Mouse (Mus musculus): ENCODE measurements around the gene Prss41. TPM values are rescaled to one million over a fixed set of nuclear protein-coding genes. Genes with fewer than 3 reads are reported as not detected.

The Prss41 gene
- polyA plus RNA-seq, 1 experiment from 2014 or later = 2.9 TPM

GRCm38 (mm10) chr17:23857913-23858312 is 13.9 kb upstream of the Prss41 start:
- Histone ChIP-seq H3K9me3 (ENCODE audit: control insufficient read depth, low read length) (no peaks in the 10 kb centered on the region), H3K9ac (ENCODE audit: low read length) (no peak overlapping the region), H3K27me3 (replicated peaks; ENCODE audit: control insufficient read depth, insufficient read depth, low read length) (no peaks in the 10 kb centered on the region), H3K36me3 (ENCODE audit: control insufficient read depth, insufficient read depth, low read length) (no peaks in the 10 kb centered on the region), H3K4me3 (ENCODE audit: low read depth, low read length) (no peak overlapping the region), H3K27ac (ENCODE audit: low read depth) (no peak overlapping the region), H3K4me1 (replicated peaks; ENCODE audit: control insufficient read depth, insufficient read depth, low read length) (no peaks in the 10 kb centered on the region), H3K4me2 (ENCODE audit: low read length) (no peak overlapping the region)
- WGBS = 54% methylated on average over 2 of the region's 2 CpGs
- DNase-seq (ENCODE audit: low spot score) (no peak), ATAC-seq (replicated peaks; ENCODE audit: low FRiP score, low TSS enrichment, low read depth) (0 out of 2 replicates have a peak, but pooled peaks have one; percentile 56)

GRCm38 (mm10) chr17:23857193-23857592 is 13.2 kb upstream of the Prss41 start:
- WGBS = 83% methylated on average over 6 of the region's 6 CpGs
- H3K4me2 ChIP-seq (ENCODE audit: low read length) = no peak overlapping the region
- no peaks in the 10 kb centered on the region for H3K27me3 ChIP-seq (replicated peaks; ENCODE audit: control insufficient read depth, insufficient read depth, low read length)
- no peak overlapping the region for H3K27ac ChIP-seq (ENCODE audit: low read depth)
- no peak for DNase-seq (ENCODE audit: low spot score)
- no peaks in the 10 kb centered on the region for H3K4me1 ChIP-seq (replicated peaks; ENCODE audit: control insufficient read depth, insufficient read depth, low read length)
- H3K9me3 ChIP-seq (ENCODE audit: control insufficient read depth, low read length) = no peaks in the 10 kb centered on the region
- no peak overlapping the region for H3K9ac ChIP-seq (ENCODE audit: low read length)
- H3K36me3 ChIP-seq (ENCODE audit: control insufficient read depth, insufficient read depth, low read length) = no peaks in the 10 kb centered on the region
- no peak overlapping the region for H3K4me3 ChIP-seq (ENCODE audit: low read depth, low read length)
- ATAC-seq (replicated peaks; ENCODE audit: low FRiP score, low TSS enrichment, low read depth) = no peak

DNA sequence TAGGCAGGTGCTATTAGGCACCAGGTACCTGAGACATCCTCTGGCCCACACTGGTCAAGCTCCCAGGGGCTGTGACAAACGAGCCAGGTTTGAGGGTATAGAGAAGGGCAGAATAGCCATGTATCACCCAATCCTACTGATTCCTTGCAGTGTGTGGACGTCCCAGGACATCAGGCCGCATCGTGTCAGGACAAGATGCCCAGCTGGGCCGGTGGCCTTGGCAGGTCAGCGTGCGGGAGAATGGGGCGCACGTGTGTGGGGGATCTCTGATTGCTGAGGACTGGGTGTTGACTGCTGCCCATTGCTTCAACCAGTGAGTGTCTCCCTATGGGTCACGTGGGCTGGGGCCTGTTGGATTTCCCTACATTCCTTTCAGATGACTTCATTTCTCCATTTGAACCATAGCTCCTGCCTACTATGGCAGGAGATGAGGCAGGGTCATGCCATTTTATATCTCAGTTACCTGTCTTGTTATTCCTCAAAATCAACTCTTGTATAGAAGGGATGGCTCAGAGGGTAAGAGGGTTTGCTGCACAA is 10.3 kb upstream of the Prss41 start:
- ATAC-seq (replicated peaks; ENCODE audit: low FRiP score, low TSS enrichment, low read depth) = no peak
- H3K4me3 ChIP-seq (ENCODE audit: low read depth, low read length) = no peak overlapping the region
- 84% methylated on average over 10 of the region's 10 CpGs for WGBS
- DNase-seq (ENCODE audit: low spot score) = no peak
- no peaks in the 10 kb centered on the region for H3K36me3 ChIP-seq (ENCODE audit: control insufficient read depth, insufficient read depth, low read length)
- H3K9me3 ChIP-seq (ENCODE audit: control insufficient read depth, low read length) = no peaks in the 10 kb centered on the region
- H3K9ac ChIP-seq (ENCODE audit: low read length) = no peak overlapping the region
- H3K4me1 ChIP-seq (replicated peaks; ENCODE audit: control insufficient read depth, insufficient read depth, low read length) = no peaks in the 10 kb centered on the region
- H3K4me2 ChIP-seq (ENCODE audit: low read length) = no peak overlapping the region
- no peak overlapping the region for H3K27ac ChIP-seq (ENCODE audit: low read depth)
- no peaks in the 10 kb centered on the region for H3K27me3 ChIP-seq (replicated peaks; ENCODE audit: control insufficient read depth, insufficient read depth, low read length)

DNA sequence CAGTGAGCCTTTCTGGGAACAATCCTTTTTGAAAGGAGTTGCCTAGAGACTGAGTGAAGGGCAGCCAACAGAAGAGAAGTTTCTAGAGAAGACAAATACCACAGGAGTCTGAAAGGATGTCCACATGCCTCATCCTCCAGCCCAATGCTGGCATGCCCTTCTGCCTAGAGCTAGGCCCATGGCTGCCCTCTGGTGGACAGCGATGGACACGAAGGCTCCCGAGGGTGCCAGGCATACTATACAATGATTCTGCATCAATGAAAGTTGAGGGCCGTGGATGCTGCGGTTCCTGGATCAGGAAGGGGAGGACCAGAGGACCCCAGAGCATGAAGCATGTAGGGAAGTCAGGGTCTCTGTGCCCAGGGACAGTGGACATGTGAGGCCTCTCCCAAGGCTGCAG is 9.3 kb upstream of the Prss41 start:
- no peaks in the 10 kb centered on the region for H3K27me3 ChIP-seq (replicated peaks; ENCODE audit: control insufficient read depth, insufficient read depth, low read length)
- no peak overlapping the region for H3K4me3 ChIP-seq (ENCODE audit: low read depth, low read length)
- no peak overlapping the region for H3K4me2 ChIP-seq (ENCODE audit: low read length)
- no peak overlapping the region for H3K9ac ChIP-seq (ENCODE audit: low read length)
- H3K36me3 ChIP-seq (ENCODE audit: control insufficient read depth, insufficient read depth, low read length) = no peaks in the 10 kb centered on the region
- H3K27ac ChIP-seq (ENCODE audit: low read depth) = no peak overlapping the region
- WGBS = 44% methylated on average over 5 of the region's 5 CpGs
- H3K9me3 ChIP-seq (ENCODE audit: control insufficient read depth, low read length) = no peaks in the 10 kb centered on the region
- 0 out of 2 replicates have a peak, but pooled peaks have one; percentile 21 for ATAC-seq (replicated peaks; ENCODE audit: low FRiP score, low TSS enrichment, low read depth)
- no peaks in the 10 kb centered on the region for H3K4me1 ChIP-seq (replicated peaks; ENCODE audit: control insufficient read depth, insufficient read depth, low read length)
- DNase-seq (ENCODE audit: low spot score) = peak; percentile 65

- Histone ChIP-seq H3K4me2 (ENCODE audit: low read length) (no peak overlapping the region), H3K9ac (ENCODE audit: low read length) (no peak overlapping the region), H3K27me3 (replicated peaks; ENCODE audit: control insufficient read depth, insufficient read depth, low read length) (no peaks in the 10 kb centered on the region), H3K4me1 (replicated peaks; ENCODE audit: control insufficient read depth, insufficient read depth, low read length) (no peaks in the 10 kb centered on the region), H3K27ac (ENCODE audit: low read depth) (no peak overlapping the region), H3K4me3 (ENCODE audit: low read depth, low read length) (no peak overlapping the region), H3K9me3 (ENCODE audit: control insufficient read depth, low read length) (no peaks in the 10 kb centered on the region), H3K36me3 (ENCODE audit: control insufficient read depth, insufficient read depth, low read length) (no peaks in the 10 kb centered on the region)
- peak; percentile 62 for ATAC-seq (replicated peaks; ENCODE audit: low FRiP score, low TSS enrichment, low read depth)
- WGBS = 57% methylated on average over 18 of the region's 19 CpGs
- peak; percentile 84 for DNase-seq (ENCODE audit: low spot score)
Observed at GRCm38 (mm10) chr17:23850853-23851749, 7.1 kb upstream of the Prss41 start.

- Histone ChIP-seq H3K4me3 (ENCODE audit: low read depth, low read length) (no peak overlapping the region), H3K4me2 (ENCODE audit: low read length) (no peak overlapping the region), H3K27ac (ENCODE audit: low read depth) (no peak overlapping the region), H3K36me3 (ENCODE audit: control insufficient read depth, insufficient read depth, low read length) (no peaks in the 10 kb centered on the region), H3K4me1 (replicated peaks; ENCODE audit: control insufficient read depth, insufficient read depth, low read length) (no peaks in the 10 kb centered on the region), H3K9me3 (ENCODE audit: control insufficient read depth, low read length) (no peaks in the 10 kb centered on the region), H3K9ac (ENCODE audit: low read length) (no peak overlapping the region), H3K27me3 (replicated peaks; ENCODE audit: control insufficient read depth, insufficient read depth, low read length) (no peaks in the 10 kb centered on the region)
- WGBS = 63% methylated on average over 2 of the region's 2 CpGs
- ATAC-seq (replicated peaks; ENCODE audit: low FRiP score, low TSS enrichment, low read depth) = no peak
- no peak for DNase-seq (ENCODE audit: low spot score)
Observed at GRCm38 (mm10) chr17:23850028-23850427, 6.1 kb upstream of the Prss41 start.

DNA sequence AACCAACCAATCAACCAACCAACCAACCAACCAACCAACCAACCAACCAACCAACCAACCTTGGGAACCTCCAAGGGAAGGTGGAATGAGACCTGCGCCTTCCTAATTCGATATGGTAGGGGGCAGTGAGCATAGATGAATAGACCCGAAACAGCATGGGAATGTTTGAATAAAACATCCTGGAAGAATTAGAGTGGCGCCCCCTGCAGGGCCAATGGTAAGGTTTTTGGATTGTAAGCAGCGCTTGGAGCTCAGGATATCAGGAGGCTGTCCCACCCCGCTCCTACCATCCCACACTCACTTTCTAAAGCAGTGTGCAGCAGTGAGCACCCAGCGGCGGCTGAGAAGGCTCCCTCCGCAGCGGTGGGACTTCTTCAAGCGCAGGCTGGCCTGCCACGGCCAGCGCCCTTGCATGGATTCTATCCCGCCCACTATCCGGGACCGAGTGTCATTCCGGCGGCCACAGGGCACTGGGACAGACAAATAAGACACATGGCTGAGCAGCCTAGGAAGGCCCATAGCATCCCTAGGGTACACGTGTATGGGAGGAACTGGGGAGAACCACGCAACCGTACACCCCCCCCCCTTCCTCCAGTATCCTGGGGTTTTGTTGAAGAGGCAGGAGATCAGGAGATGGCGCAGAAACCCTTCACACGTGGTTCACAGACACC is 696 bp downstream of the Prss41 start:
- DNase-seq (ENCODE audit: low spot score) = no peak
- Histone ChIP-seq H3K36me3 (ENCODE audit: control insufficient read depth, insufficient read depth, low read length) (no peaks in the 10 kb centered on the region), H3K4me1 (replicated peaks; ENCODE audit: control insufficient read depth, insufficient read depth, low read length) (no peaks in the 10 kb centered on the region), H3K27ac (ENCODE audit: low read depth) (no peak overlapping the region), H3K27me3 (replicated peaks; ENCODE audit: control insufficient read depth, insufficient read depth, low read length) (no peaks in the 10 kb centered on the region), H3K9me3 (ENCODE audit: control insufficient read depth, low read length) (no peaks in the 10 kb centered on the region), H3K4me3 (ENCODE audit: low read depth, low read length) (no peak overlapping the region), H3K4me2 (ENCODE audit: low read length) (peak overlapping the region; percentile 35; the same call in 1 of the 2 replicates), H3K9ac (ENCODE audit: low read length) (no peak overlapping the region)
- WGBS = 48% methylated on average over 23 of the region's 23 CpGs
- ATAC-seq (replicated peaks; ENCODE audit: low FRiP score, low TSS enrichment, low read depth) = 0 out of 2 replicates have a peak, but pooled peaks have one; percentile 32

- Histone ChIP-seq H3K4me3 (ENCODE audit: low read depth, low read length) (no peak overlapping the region), H3K36me3 (ENCODE audit: control insufficient read depth, insufficient read depth, low read length) (no peaks in the 10 kb centered on the region), H3K9ac (ENCODE audit: low read length) (no peak overlapping the region), H3K4me1 (replicated peaks; ENCODE audit: control insufficient read depth, insufficient read depth, low read length) (no peaks in the 10 kb centered on the region), H3K9me3 (ENCODE audit: control insufficient read depth, low read length) (no peaks in the 10 kb centered on the region), H3K27me3 (replicated peaks; ENCODE audit: control insufficient read depth, insufficient read depth, low read length) (no peaks in the 10 kb centered on the region), H3K27ac (ENCODE audit: low read depth) (no peak overlapping the region), H3K4me2 (ENCODE audit: low read length) (no peak overlapping the region)
- ATAC-seq (replicated peaks; ENCODE audit: low FRiP score, low TSS enrichment, low read depth) (no peak), DNase-seq (ENCODE audit: low spot score) (peak; percentile 76)
- 26% methylated on average over 4 of the region's 4 CpGs for WGBS
Observed at GRCm38 (mm10) chr17:23841145-23841544, 2.8 kb downstream of the Prss41 start.

All from intestine, embryonic 14.5 days (tissue).